Mouse (Mus musculus) embryonic facial prominence, embryonic 12.5 days (tissue): ENCODE data around the gene Cntd1. TPM values are rescaled to one million over a fixed set of nuclear protein-coding genes. Genes with fewer than 3 reads are reported as not detected.
A peak's percentile ranks its signal among the peaks of the same experiment; 100 is the strongest.

Source experiments
- ATAC-seq: fragments of 200-750 bp; cut with Nextera tagmentation; 2 replicates; pipeline ENCODE4 v1.8.0; 2017; ENCODE audit not compliant: insufficient number of reproducible peaks, insufficient read depth, low FRiP score, low TSS enrichment
- H3K27ac ChIP-seq: fragments of 300-500 bp; sonication (generic); 2 replicates; pipeline ENCODE4 v1.5.1; 2016; ENCODE audit warnings: mild to moderate bottlenecking
- H3K27me3 ChIP-seq: fragments of 300-500 bp; sonication (generic); 2 replicates; pipeline ENCODE4 v1.6.1; 2016; ENCODE audit warnings: mild to moderate bottlenecking, moderate library complexity
- H3K36me3 ChIP-seq: fragments of 300-500 bp; sonication (generic); 2 replicates; pipeline ENCODE4 v1.6.1; 2016; ENCODE audit warnings: mild to moderate bottlenecking
- H3K4me1 ChIP-seq: fragments of 300-500 bp; sonication (generic); 2 replicates; pipeline ENCODE4 v1.6.1; 2016
- H3K4me2 ChIP-seq: fragments of 300-500 bp; sonication (generic); replicated peaks from 2 replicates; pipeline ENCODE4 v1.6.1; 2016; ENCODE audit warnings: mild to moderate bottlenecking, moderate library complexity
- H3K4me3 ChIP-seq: fragments of 300-500 bp; sonication (generic); 2 replicates; pipeline ENCODE4 v1.5.1; 2016; ENCODE audit warnings: mild to moderate bottlenecking
- H3K9ac ChIP-seq: fragments of 300-500 bp; sonication (generic); 2 replicates; pipeline ENCODE4 v1.6.1; 2016; ENCODE audit warnings: mild to moderate bottlenecking, moderate library complexity
- H3K9me3 ChIP-seq: fragments of 300-500 bp; sonication (generic); 2 replicates; pipeline ENCODE4 v1.6.1; 2016; ENCODE audit warnings: mild to moderate bottlenecking, moderate library complexity
- WGBS: fragments of 180-500 bp; shearing (Covaris S2); methylation state at CpG from one replicate; pipeline ENCODE4 v1.1.7; 2016; 5-methylcytosine and 5-hydroxymethylcytosine counted together
- polyA plus RNA-seq: library from polyadenylated mRNA; unstranded; fragments of >200 nt; fragmentation: Nextera tagmentation; extraction: Ambion mirVana; gene quantifications from 2 replicates; pipeline ENCODE4 v1.2.1, GENCODE M21; 2016

Gene Cntd1
- polyA plus RNA-seq = 1.4 and 2.0 TPM in 2 replicates

GRCm38 (mm10) chr11:101278223-101279192 lies at the start of gene Cntd1, which contains the start of gene Coa3:
Gene Cntd1 (plus strand): TSS chr11:101279012.
Gene Coa3 (minus strand): TSS chr11:101279114.
- Histone ChIP-seq H3K9ac (peak within 1 kb of the TSS; percentile 62), H3K36me3 (peaks cover 11% of the 10 kb centered on the region; the same call in 1 of the 2 replicates), H3K9me3 (no peaks in the 10 kb centered on the region), H3K4me1 (peaks cover 18% of the 10 kb centered on the region), H3K4me2 (peak within 1 kb of the TSS; percentile 73), H3K27me3 (0 out of 2 replicates have a peak, but pooled peaks cover 4% of the 10 kb centered on the region), H3K4me3 (peak within 1 kb of the TSS; percentile 62), H3K27ac (0 out of 2 replicates have a peak within 1 kb of the TSS, but pooled peaks have one; percentile 32)
- WGBS = 11% methylated on average over 45 of the region's 45 CpGs
- peak; percentile 91 for ATAC-seq

- Histone ChIP-seq H3K36me3 (no peaks in the 10 kb centered on the region), H3K27me3 (no peaks in the 10 kb centered on the region), H3K4me3 (no peak overlapping the region), H3K4me1 (peaks cover 30% of the 10 kb centered on the region), H3K9ac (no peak overlapping the region), H3K4me2 (no peak overlapping the region), H3K27ac (peak overlapping the region; percentile 92), H3K9me3 (no peaks in the 10 kb centered on the region)
- ATAC-seq = no peak
- 28% methylated on average over 8 of the region's 8 CpGs for WGBS
These were observed 49.4 kb upstream of the Cntd1 start for GRCm38 (mm10) chr11:101229361-101229900.

- ATAC-seq = no peak
- H3K27me3 ChIP-seq = no peaks in the 10 kb centered on the region
- WGBS = 9% methylated on average over 2 of the region's 2 CpGs
- no peaks in the 10 kb centered on the region for H3K9me3 ChIP-seq
- H3K36me3 ChIP-seq = no peaks in the 10 kb centered on the region
- H3K4me2 ChIP-seq = no peak overlapping the region
- H3K27ac ChIP-seq = peak overlapping the region; percentile 92
- no peak overlapping the region; the same call in 1 of the 2 replicates for H3K9ac ChIP-seq
- no peak overlapping the region for H3K4me3 ChIP-seq
- H3K4me1 ChIP-seq = peaks cover 30% of the 10 kb centered on the region
These were observed 48.7 kb upstream of the Cntd1 start for GRCm38 (mm10) chr11:101230061-101230511.

GRCm38 (mm10) chr11:101230526-101230925 lies 48.3 kb upstream of the Cntd1 start:
- H3K9ac ChIP-seq = 0 out of 2 replicates have a peak overlapping the region, but pooled peaks have one; percentile 7
- ATAC-seq = no peak
- H3K4me2 ChIP-seq = peak overlapping the region; percentile 38
- no peak overlapping the region for H3K4me3 ChIP-seq
- H3K9me3 ChIP-seq = no peaks in the 10 kb centered on the region
- H3K27ac ChIP-seq = peak overlapping the region; percentile 92
- 11% methylated on average over 5 of the region's 5 CpGs for WGBS
- H3K4me1 ChIP-seq = peaks cover 27% of the 10 kb centered on the region
- no peaks in the 10 kb centered on the region for H3K27me3 ChIP-seq
- no peaks in the 10 kb centered on the region for H3K36me3 ChIP-seq

GRCm38 (mm10) chr11:101230991-101231871 lies 47.6 kb upstream of the Cntd1 start:
- 0 out of 2 replicates have a peak, but pooled peaks have one; percentile 36 for ATAC-seq
- Histone ChIP-seq H3K4me3 (peak overlapping the region; percentile 8; the same call in 1 of the 2 replicates), H3K4me2 (peak overlapping the region; percentile 38), H3K36me3 (no peaks in the 10 kb centered on the region), H3K27me3 (no peaks in the 10 kb centered on the region), H3K27ac (peak overlapping the region; percentile 92), H3K9me3 (no peaks in the 10 kb centered on the region), H3K9ac (0 out of 2 replicates have a peak overlapping the region, but pooled peaks have one; percentile 19), H3K4me1 (peaks cover 27% of the 10 kb centered on the region)
- 6% methylated on average over 18 of the region's 18 CpGs for WGBS

- WGBS = 46% methylated on average over 6 of the region's 6 CpGs
These were observed 46.6 kb upstream of the Cntd1 start for GRCm38 (mm10) chr11:101232010-101232839.

GRCm38 (mm10) chr11:101233240-101233639 lies 45.6 kb upstream of the Cntd1 start:
- 90% methylated on average over 1 of the region's 1 CpGs for WGBS
- ATAC-seq = no peak
- no peak overlapping the region for H3K27ac ChIP-seq
- no peak overlapping the region for H3K4me3 ChIP-seq
- H3K9ac ChIP-seq = no peak overlapping the region
- H3K36me3 ChIP-seq = no peaks in the 10 kb centered on the region
- H3K4me1 ChIP-seq = peaks cover 35% of the 10 kb centered on the region
- H3K27me3 ChIP-seq = no peaks in the 10 kb centered on the region
- no peak overlapping the region for H3K4me2 ChIP-seq
- H3K9me3 ChIP-seq = no peaks in the 10 kb centered on the region

More at GRCm38 (mm10) chr11:101232010-101232839, 46.6 kb upstream of the Cntd1 start:
- Histone ChIP-seq H3K4me1 (peaks cover 27% of the 10 kb centered on the region), H3K4me2 (peak overlapping the region; percentile 38), H3K27me3 (no peaks in the 10 kb centered on the region), H3K36me3 (no peaks in the 10 kb centered on the region), H3K4me3 (peak overlapping the region; percentile 8; the same call in 1 of the 2 replicates), H3K9me3 (no peaks in the 10 kb centered on the region), H3K27ac (peak overlapping the region; percentile 92), H3K9ac (no peak overlapping the region)
- ATAC-seq = no peak; the same call in 1 of the 2 replicates

GRCm38 (mm10) chr11:101234124-101234523 lies 44.7 kb upstream of the Cntd1 start:
- H3K4me1 ChIP-seq = peaks cover 35% of the 10 kb centered on the region
- no peak overlapping the region for H3K27ac ChIP-seq
- no peak for ATAC-seq
- H3K36me3 ChIP-seq = no peaks in the 10 kb centered on the region
- H3K4me2 ChIP-seq = no peak overlapping the region
- H3K9me3 ChIP-seq = no peaks in the 10 kb centered on the region
- no peaks in the 10 kb centered on the region for H3K27me3 ChIP-seq
- no peak overlapping the region for H3K4me3 ChIP-seq
- H3K9ac ChIP-seq = no peak overlapping the region

GRCm38 (mm10) chr11:101235429-101235828 lies 43.4 kb upstream of the Cntd1 start:
- H3K9me3 ChIP-seq = no peaks in the 10 kb centered on the region
- H3K27me3 ChIP-seq = no peaks in the 10 kb centered on the region
- H3K36me3 ChIP-seq = no peaks in the 10 kb centered on the region
- no peak overlapping the region for H3K27ac ChIP-seq
- no peak for ATAC-seq
- H3K4me1 ChIP-seq = peaks cover 26% of the 10 kb centered on the region
- H3K4me3 ChIP-seq = no peak overlapping the region
- no peak overlapping the region for H3K9ac ChIP-seq
- no peak overlapping the region for H3K4me2 ChIP-seq

GRCm38 (mm10) chr11:101236782-101237181 lies 42.0 kb upstream of the Cntd1 start:
- Histone ChIP-seq H3K4me2 (no peak overlapping the region), H3K36me3 (no peaks in the 10 kb centered on the region), H3K4me1 (peaks cover 13% of the 10 kb centered on the region), H3K4me3 (no peak overlapping the region), H3K9ac (no peak overlapping the region), H3K9me3 (no peaks in the 10 kb centered on the region), H3K27ac (no peak overlapping the region), H3K27me3 (no peaks in the 10 kb centered on the region)
- no peak for ATAC-seq
- 90% methylated on average over 5 of the region's 5 CpGs for WGBS
